Mouse (Mus musculus): ENCODE data around the gene Clk3. TPM values are rescaled to one million over a fixed set of nuclear protein-coding genes. Genes with fewer than 3 reads are reported as not detected.

Gene Clk3
- total RNA-seq, 4 experiments from 2014 or later: 23.8 to 36.5 (median 29.3) TPM

GRCm38 (mm10) chr9:57770214-57770613 is 4.6 kb upstream of the Clk3 start:
- DNase-seq (ENCODE audit: low spot score): no peak

DNA sequence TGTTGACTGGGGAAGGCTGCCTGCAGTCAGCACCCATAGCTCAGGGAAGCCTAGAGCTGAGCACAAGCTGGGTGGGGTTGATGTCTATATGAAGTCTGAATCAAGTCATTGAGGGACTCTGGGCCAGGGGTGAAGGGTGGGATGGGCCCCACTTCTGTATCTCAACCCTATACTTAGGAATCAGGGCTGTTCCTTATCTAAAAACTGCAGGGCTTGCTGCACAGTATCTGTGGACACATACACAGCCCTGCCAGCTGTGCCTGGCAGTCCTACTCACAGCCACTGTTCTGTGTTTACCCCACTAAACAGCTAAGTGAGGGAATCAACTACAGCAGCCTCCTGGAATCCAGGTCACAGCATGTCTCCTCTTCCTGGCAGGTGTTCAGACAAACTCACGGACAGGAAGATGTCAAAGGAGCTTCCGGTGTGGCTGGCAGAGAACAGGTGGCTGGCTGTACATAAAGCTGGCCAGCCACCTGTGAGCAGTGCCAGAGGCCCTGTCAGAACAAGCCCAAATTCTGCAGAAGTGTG is 3.9 kb upstream of the Clk3 start:
- no peak for DNase-seq (ENCODE audit: low spot score)

DNA sequence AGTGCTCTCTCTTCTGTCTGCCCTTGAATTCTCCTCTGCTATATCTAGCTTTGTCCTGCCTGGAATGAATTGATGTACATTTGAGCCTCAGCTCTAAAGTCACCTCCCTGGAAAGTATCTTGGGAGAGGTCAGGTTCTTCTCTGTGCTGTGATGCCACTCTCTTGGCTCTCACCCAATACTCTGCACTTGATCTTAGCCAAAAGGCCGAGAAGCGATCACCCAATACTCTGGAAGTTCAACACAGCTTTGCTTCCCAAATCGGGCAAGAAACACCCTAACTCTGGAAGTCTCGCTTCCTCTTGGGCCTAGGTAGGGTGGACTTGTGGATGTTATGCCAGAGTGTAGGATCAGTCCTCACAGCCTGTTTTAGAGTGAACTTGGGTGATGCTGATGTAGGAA is 1.6 kb upstream of the Clk3 start:
- DNase-seq (ENCODE audit: low spot score): no peak

- DNase-seq (ENCODE audit: low spot score): no peak
These were observed 771 bp upstream of the Clk3 start for GRCm38 (mm10) chr9:57766431-57766830.

DNA sequence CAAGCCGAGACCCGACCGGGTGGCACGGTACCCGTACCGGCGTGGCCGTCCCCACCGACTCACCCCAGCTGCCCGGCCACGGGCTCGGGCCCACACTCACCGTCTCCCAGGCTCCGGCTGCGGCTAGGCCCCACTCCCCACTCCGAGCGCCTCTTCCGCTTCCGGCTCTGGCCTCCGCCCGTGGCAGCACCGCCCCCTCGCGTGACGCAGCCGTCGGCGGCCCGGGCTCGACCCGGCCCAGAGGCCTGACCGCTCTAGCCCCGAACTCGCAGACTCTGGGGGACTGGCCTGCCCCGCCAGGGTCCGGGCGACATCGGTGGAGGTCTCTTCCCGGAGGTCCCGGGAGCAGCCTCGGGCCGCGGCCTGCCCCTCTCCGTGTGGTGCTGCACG is 691 bp downstream of the Clk3 start:
- DNase-seq (ENCODE audit: low spot score): peak; percentile 95

- DNase-seq (ENCODE audit: low spot score): peak; percentile 69
These were observed 1.3 kb downstream of the Clk3 start for GRCm38 (mm10) chr9:57764147-57764973.

GRCm38 (mm10) chr9:57762563-57762991 is 3.1 kb downstream of the Clk3 start:
- DNase-seq (ENCODE audit: low spot score): peak; percentile 51

GRCm38 (mm10) chr9:57761563-57762551 is 3.8 kb downstream of the Clk3 start:
- DNase-seq (ENCODE audit: low spot score): no peak

DNA sequence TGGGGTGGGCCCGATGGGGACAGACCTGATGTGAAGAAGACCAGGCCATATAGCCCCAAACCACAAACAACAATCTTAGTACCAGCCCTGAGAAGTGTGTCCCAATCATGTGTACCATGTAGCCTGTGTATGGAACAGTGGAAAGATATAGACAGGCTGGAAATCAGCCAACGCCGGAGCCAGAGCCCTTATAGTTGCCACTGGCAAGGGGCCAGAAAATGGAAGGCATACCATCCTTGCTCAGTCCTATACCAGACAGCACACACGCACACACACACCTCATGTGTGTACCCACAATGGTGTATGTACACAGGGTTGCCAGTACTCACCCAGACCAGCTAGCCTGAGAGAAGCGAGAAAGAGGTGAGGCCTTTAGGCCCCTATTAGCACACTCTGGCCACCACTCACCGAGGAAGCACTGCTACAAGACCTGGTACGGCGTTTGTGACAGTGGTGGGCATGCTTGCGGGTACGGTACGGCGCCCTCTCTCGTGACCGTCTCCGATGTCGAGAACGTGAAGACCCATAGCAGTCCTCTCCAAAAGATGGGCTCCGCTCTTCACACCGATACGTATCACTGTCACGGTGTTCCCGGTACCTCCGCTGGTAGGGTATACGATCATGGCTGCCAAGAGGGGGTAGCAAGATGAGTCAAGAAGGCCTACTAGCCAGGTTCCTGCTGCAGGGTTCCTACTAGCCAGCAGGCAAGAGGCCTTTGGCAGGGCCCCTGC is 5.1 kb downstream of the Clk3 start:
- no peak for DNase-seq (ENCODE audit: low spot score)

GRCm38 (mm10) chr9:57759289-57759688 is 6.4 kb downstream of the Clk3 start:
- peak; percentile 70 for DNase-seq (ENCODE audit: low spot score)

- DNase-seq (ENCODE audit: low spot score): no peak
These were observed 7.1 kb downstream of the Clk3 start for GRCm38 (mm10) chr9:57758528-57758927.

- DNase-seq (ENCODE audit: low spot score): no peak
These were observed 8.1 kb downstream of the Clk3 start for GRCm38 (mm10) chr9:57757578-57757977.

DNA sequence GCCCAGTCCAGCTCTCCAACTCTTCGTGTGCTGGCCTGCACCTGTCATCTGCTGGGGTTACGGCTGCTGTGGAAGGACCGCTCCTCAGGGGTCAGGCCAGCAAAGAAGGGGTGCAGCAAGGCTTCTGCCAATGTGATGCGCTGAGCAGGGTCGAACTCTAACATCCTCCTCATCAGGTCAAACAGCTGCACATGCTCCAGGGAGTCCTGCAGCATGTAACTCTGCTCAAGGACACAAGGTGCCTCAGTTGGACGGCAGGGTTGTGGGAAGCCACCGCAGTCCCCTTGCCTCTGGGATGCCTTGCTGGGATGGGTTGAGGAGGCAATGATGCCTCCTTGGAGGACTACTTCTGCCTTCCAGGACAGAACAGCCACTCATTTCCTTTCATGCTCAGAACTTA is 14.8 kb downstream of the Clk3 start:
- DNase-seq (ENCODE audit: low spot score): no peak

- DNase-seq (ENCODE audit: low spot score): no peak
These were observed 16.8 kb downstream of the Clk3 start for GRCm38 (mm10) chr9:57748831-57749230.

GRCm38 (mm10) chr9:57748137-57748536 is 17.5 kb downstream of the Clk3 start:
- DNase-seq (ENCODE audit: low spot score): no peak

DNA sequence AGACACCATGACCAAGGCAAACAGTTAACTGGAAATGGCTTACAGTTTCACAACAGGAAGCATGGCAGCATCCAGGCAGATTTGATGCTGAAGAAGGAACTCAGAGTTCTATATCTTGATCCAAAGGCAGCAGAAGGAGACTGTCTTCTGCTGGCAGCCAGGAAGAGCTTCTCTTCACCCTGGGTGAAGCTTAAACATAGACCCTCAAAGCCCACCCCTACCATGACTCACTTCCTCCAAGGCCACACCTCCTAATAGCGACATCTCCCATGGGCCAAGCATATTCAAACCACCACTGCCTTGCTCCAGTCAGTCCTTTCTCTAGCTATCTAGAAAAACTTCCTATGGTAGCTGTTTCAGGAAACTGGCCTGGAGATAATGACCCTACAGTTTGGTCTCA is 18.6 kb downstream of the Clk3 start:
- DNase-seq (ENCODE audit: low spot score): no peak

DNA sequence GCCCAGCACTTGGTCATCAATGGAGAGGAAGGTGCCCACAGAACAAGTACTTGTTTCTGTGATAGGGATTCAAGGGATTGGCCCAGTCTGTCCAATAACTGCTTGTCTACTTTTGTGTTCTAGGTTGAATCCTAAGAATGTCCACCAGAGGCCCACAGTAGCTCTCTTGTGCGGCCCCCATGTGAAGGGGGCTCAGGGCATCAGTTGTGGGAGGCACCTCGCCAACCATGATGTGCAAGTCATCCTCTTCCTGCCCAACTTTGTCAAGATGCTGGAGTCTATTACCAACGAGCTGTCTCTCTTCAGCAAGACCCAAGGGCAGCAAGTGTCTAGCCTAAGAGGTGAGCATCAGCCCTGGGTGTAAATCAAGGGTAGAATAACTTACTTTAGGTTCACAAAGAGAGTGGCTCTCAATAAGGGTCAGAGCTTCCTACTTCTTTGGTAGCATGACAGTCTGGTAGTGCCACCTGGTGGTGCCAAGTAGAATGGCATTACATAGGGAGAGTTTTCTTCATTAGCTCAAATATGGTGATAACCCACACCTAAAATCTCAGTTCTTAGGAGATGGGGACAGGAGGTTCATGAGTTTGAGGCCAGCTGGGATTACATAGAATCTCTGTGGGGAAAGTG is 21.1 kb downstream of the Clk3 start:
- DNase-seq (ENCODE audit: low spot score): no peak

GRCm38 (mm10) chr9:57739863-57740262 is 25.8 kb downstream of the Clk3 start:
- DNase-seq (ENCODE audit: low spot score): no peak

DNA sequence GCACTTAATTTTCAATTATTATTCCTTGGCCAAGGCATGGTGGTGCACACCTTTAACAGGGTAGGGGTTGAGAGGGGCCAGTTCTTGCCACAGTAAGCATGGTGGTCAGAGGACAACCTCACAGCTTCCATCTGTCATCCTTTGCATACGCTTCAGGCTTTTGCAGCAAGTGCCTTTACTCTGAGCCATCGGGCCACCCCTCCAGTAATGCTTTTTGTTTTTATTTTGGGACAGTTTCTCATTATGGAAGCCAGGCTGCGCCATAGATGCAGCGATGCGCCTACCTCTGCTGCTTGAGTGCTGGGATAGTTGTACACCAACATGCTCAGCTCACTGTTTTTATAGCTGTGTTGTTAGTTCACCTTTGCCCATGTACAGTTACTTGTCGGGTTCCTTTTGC is 32.1 kb downstream of the Clk3 start:
- no peak for DNase-seq (ENCODE audit: low spot score)

DNA sequence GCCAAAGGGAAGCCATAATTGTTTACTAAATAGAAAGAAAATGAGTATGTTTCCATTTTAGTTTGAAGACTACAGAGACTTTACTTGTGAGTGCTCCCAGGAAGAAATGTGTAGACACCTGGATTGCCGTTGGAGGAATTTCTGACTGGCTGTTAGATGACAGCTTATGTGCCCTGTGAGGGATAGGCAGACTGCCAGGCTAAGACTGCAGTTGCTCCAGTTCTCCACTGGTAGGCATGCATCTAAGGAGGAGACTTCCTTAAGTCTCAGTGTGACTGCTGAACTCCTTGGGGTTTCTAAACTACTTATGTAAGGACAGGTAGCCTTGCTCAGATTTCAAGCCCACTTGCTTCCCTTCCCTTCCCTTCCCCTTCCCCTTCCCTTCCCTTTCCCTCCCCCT is 37.3 kb downstream of the Clk3 start:
- DNase-seq (ENCODE audit: low spot score): no peak

DNA sequence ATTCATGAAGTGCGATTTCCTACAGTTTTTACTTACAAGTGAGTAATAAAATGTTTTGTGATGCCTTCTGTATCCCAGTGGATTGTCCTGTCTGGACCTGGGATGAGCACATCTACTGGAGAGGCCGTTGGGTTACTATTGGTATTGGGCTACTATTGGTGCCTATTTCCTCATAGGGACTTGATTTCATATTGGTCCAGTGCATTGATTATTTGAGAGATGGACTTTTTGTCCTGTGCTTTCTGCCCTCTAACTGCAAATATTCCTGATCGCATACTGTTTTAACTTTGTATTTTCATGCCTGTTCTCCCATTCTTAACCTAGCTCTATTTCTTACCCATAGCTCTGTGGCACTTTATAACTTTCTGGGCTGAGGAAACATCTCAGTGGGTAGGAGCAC is 41.0 kb downstream of the Clk3 start:
- DNase-seq (ENCODE audit: low spot score): no peak

Data from heart, adult 8-10 months (tissue).